Mouse (Mus musculus) G1E (cell line): ENCODE results near the gene Sgcd. TPM values are rescaled to one million over a fixed set of nuclear protein-coding genes. Genes with fewer than 3 reads are reported as not detected.
"Not testable (repeated sequence)": the region's sequence is repeated elsewhere in the genome, so short reads cannot be mapped to it uniquely, and the experiment has no call there.

Source experiments
- ATAC-seq: 2 replicates; pipeline ENCODE4 v1.8.0; 2016; ENCODE audit warnings: mild to moderate bottlenecking; ENCODE audit not compliant: insufficient number of reproducible peaks, poor library complexity, low FRiP score, severe bottlenecking; ENCODE audit errors: extremely low read depth
- DNase-seq: peaks from one replicate; pipeline ENCODE4 v3.0.0; 2012; ENCODE audit warnings: low spot score
- H3K27me3 ChIP-seq: 2 replicates; pipeline ENCODE4 v1.6.1; 2012; ENCODE audit warnings: mild to moderate bottlenecking, low read length, inconsistent platforms; ENCODE audit not compliant: insufficient read depth
- H3K36me3 ChIP-seq: replicated peaks from 2 replicates; pipeline ENCODE3; 2012; ENCODE audit warnings: mild to moderate bottlenecking, inconsistent platforms
- H3K4me1 ChIP-seq: 2 replicates; pipeline ENCODE4 v1.6.1; 2012; ENCODE audit warnings: low read depth, low read length, inconsistent platforms, mixed read lengths; ENCODE audit not compliant: insufficient read depth
- H3K4me3 ChIP-seq: 2 replicates; pipeline ENCODE4 v1.5.1; 2012; ENCODE audit warnings: low read depth, mild to moderate bottlenecking, inconsistent platforms, low read length, moderate library complexity, mixed read lengths
- H3K9me3 ChIP-seq: replicated peaks from 2 replicates; pipeline ENCODE4 v1.6.1; 2012; ENCODE audit warnings: inconsistent platforms
- CTCF ChIP-seq: IDR thresholded peaks from 2 replicates; pipeline ENCODE4 v1.5.1; 2012; ENCODE audit warnings: low read depth, low read length, inconsistent platforms, mixed read lengths
- GATA1 ChIP-seq: IDR thresholded peaks from 2 replicates; pipeline ENCODE4 v1.6.1; 2012; ENCODE audit warnings: borderline replicate concordance, low read length, inconsistent platforms, mixed read lengths
- GATA2 ChIP-seq: IDR thresholded peaks from 2 replicates; pipeline ENCODE4 v1.6.1; 2012; ENCODE audit warnings: low read depth, low read length, inconsistent platforms, borderline replicate concordance
- POLR2AphosphoS5 ChIP-seq: IDR thresholded peaks from 2 replicates; pipeline ENCODE4 v1.6.1; 2012; ENCODE audit warnings: low read depth, low read length, inconsistent platforms; ENCODE audit not compliant: insufficient replicate concordance
- TAL1 ChIP-seq: conservative IDR thresholded peaks from 2 replicates; pipeline ENCODE4 v1.6.1; 2012; ENCODE audit warnings: low read depth, low read length, inconsistent platforms, mixed read lengths
- polyA plus RNA-seq: library from polyadenylated mRNA; stranded (reverse); fragments of >175 nt; gene quantifications from 2 replicates; pipeline ENCODE4 v1.2.3, GENCODE M21; 2012
- total RNA-seq, 2 experiments: library from RNA; stranded (forward) in 1 of 2; stranded (reverse) in 1 of 2; fragments of 200-1000 nt in 1 of 2; fragments of >200 nt in 1 of 2; fragmentation: Nextera tagmentation in 1 of 2; gene quantifications; 2 replicates each; pipeline ENCODE4 v1.2.3; 2014 to 2017

The Sgcd gene
- total and polyA plus RNA-seq, 3 experiments, result 0.05 TPM; not detected in 2

DNA sequence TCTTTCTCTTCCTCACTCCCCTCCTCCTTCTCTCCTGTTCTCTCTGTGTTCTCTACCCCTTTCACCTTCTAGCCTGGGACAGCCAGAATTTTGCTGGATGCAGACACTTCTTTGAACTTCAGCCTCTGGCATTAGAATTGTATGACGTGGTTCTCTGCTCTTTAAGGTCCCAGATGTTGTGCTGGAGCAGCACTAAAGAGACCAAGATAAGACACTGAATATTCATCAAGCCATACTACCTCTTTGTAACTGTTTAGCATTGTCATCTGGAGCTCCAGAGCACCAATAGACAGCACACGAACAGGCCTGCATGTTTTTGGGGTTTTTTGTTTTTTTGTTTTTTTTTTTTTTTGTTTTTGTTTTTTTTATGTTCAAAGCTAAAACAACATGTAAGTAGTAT lies 541.0 kb downstream of the Sgcd start:
- H3K4me3 ChIP-seq, result no peak overlapping the region
- no peaks in the 10 kb centered on the region for H3K4me1 ChIP-seq
- TF ChIP-seq GATA1 (no peak), GATA2 (no peak), CTCF (no peak), TAL1 (no peak), POLR2AphosphoS5 (no peak)
- H3K36me3 ChIP-seq, result no peaks in the 10 kb centered on the region
- no peak for DNase-seq
- no peaks in the 10 kb centered on the region for H3K9me3 ChIP-seq
- H3K27me3 ChIP-seq, result no peaks in the 10 kb centered on the region
- no peak for ATAC-seq

DNA sequence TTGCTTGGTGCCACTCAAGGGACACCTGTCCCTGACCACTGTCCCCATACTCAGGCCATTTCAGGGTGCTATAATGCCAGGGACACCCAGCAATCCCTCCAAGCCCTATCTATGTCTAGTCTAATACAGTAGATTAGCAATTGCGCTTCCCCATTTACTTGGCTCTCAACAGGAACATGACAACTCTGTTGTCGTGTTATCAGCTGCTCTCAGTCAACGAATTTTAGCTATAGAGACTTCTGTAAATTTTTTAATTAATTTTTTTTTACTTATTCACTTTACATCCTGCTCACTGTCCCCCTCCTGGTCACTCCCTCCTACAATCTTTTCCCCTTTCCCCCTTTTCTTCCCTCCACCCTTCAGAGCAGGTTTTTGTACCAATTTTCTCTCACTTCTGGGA lies 542.4 kb downstream of the Sgcd start:
- no peaks in the 10 kb centered on the region for H3K4me1 ChIP-seq
- ATAC-seq, result no peak
- TF ChIP-seq TAL1, result no peak
- TF ChIP-seq GATA1, result no peak
- no peak for TF ChIP-seq POLR2AphosphoS5
- no peak for TF ChIP-seq GATA2
- TF ChIP-seq CTCF, result no peak
- no peaks in the 10 kb centered on the region for H3K27me3 ChIP-seq
- no peaks in the 10 kb centered on the region for H3K36me3 ChIP-seq
- no peak for DNase-seq
- no peaks in the 10 kb centered on the region for H3K9me3 ChIP-seq
- no peak overlapping the region for H3K4me3 ChIP-seq

DNA sequence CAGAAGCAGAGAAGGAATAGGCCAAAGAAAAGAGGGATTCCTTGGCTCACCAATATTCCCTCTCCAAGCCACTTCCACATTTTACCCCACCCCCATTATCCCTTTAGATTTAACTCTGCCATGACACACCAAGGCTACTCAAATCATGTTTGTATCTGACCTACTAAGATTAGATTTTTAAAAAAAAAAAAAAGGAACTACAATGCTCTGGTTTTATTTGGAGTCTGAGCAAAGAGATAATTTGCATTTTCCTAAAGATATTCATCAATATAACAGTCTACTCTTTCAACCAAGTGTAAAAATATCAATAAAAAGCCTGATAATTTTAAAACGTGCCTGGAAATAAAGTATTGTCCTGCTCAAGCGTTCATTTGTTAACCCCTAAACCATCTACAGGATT lies 543.1 kb downstream of the Sgcd start:
- Histone ChIP-seq H3K9me3 (no peaks in the 10 kb centered on the region), H3K4me1 (no peaks in the 10 kb centered on the region), H3K27me3 (no peaks in the 10 kb centered on the region), H3K36me3 (no peaks in the 10 kb centered on the region), H3K4me3 (no peak overlapping the region)
- TF ChIP-seq CTCF, result no peak
- DNase-seq, result no peak
- ATAC-seq, result no peak

- H3K4me3 ChIP-seq, result no peak overlapping the region
- TF ChIP-seq TAL1 (no peak), CTCF (no peak), GATA2 (no peak), POLR2AphosphoS5 (no peak), GATA1 (no peak)
- H3K4me1 ChIP-seq, result no peaks in the 10 kb centered on the region
- DNase-seq (no peak), ATAC-seq (no peak)
- no peaks in the 10 kb centered on the region for H3K27me3 ChIP-seq
- no peaks in the 10 kb centered on the region for H3K9me3 ChIP-seq
- no peaks in the 10 kb centered on the region for H3K36me3 ChIP-seq
These were observed 546.5 kb downstream of the Sgcd start for GRCm38 (mm10) chr11:47442266-47442665.

- Histone ChIP-seq H3K9me3 (peaks cover 2% of the 10 kb centered on the region; the same call in 1 of the 2 replicates), H3K4me1 (no peaks in the 10 kb centered on the region), H3K27me3 (no peaks in the 10 kb centered on the region), H3K4me3 (no peak overlapping the region), H3K36me3 (no peaks in the 10 kb centered on the region)
- TF ChIP-seq CTCF, result no peak
- no peak for TF ChIP-seq GATA1
- no peak for TF ChIP-seq POLR2AphosphoS5
- TF ChIP-seq TAL1, result no peak
- ATAC-seq (no peak), DNase-seq (no peak)
These were observed 589.2 kb downstream of the Sgcd start for GRCm38 (mm10) chr11:47399607-47400006.

- H3K4me3 ChIP-seq, H3K4me1 ChIP-seq, ATAC-seq, H3K27me3 ChIP-seq, DNase-seq, H3K36me3 ChIP-seq, H3K9me3 ChIP-seq: not testable (repeated sequence)
These were observed 598.0 kb downstream of the Sgcd start for GRCm38 (mm10) chr11:47390798-47391197.

DNA sequence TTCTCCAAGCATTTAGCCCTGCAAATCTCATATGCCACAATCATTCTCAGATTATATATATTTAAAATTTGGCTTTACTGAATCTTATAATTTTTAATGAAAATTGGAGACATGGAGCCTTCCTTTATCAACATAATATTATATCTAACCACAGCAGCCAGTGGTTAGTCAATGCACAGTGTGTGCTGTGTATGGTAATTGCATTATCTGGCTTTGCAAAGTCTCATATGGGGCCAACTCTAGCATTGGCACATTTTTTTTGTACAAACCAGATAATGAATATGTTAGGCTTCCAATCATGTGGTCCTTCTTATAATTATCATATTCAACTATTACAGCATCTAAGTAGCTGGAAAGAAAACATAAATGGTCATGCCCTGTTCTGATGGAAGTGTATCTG lies 599.4 kb downstream of the Sgcd start:
- Histone ChIP-seq H3K4me3 (no peak overlapping the region), H3K9me3 (no peaks in the 10 kb centered on the region), H3K36me3 (no peaks in the 10 kb centered on the region), H3K27me3 (no peaks in the 10 kb centered on the region), H3K4me1 (no peaks in the 10 kb centered on the region)
- DNase-seq, result no peak
- TF ChIP-seq CTCF, result no peak
- no peak for TF ChIP-seq POLR2AphosphoS5
- no peak for TF ChIP-seq GATA1
- no peak for TF ChIP-seq GATA2
- no peak for ATAC-seq
